Mouse (Mus musculus): Measurements from ENCODE around the gene Ssxb1.
"Not testable (repeated sequence)": the region's sequence is repeated elsewhere in the genome, so short reads cannot be mapped to it uniquely, and the experiment has no call there.

The Ssxb1 gene

DNA sequence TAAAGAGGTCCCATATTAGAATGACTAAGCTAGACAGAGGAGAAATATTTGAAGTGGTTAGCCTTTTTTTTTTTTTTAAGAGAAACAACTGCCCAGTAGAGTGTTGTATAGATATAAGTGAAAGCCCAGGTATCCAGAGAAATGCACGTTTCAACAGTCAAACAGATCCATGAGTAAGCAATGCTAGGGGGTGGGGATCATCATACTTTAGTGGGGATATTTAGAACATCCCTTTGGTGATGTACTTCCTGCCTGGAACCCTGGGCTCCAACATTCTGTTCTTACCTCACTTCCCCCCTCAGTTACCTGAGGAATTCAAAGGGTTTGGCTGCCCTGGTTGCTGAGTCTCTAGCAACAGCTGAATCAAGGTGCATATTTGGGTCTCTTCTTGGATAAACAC is at the start of gene Ssxb1:
Ssxb1 (plus strand) TSS at position 301 of the 400 bp plus-strand sequence.
- not testable (repeated sequence) for DNase-seq

DNA sequence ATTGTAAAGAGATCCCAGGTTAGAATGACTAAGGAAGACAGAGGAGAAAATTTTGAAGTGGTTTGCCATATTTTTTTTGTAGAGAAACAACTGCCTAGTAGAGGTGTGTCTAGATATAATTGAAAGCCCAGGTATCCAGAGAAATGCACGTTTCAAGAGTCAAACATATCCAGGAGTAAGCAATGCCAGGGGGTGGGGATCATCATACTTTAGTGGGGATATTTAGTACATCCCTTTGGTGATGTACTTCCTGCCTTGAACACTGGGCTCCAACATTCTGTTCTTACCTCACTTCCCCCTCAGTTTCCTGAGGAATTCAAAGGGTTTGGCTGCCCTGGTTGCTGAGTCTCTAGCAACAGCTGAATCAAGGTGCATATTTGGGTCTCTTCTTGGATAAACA is 46.4 kb upstream of the Ssxb1 start, which contains the start of gene Ssxb9:
Ssxb9 (plus strand) TSS at position 301 of the 400 bp plus-strand sequence.
- not testable (repeated sequence) for DNase-seq

DNA sequence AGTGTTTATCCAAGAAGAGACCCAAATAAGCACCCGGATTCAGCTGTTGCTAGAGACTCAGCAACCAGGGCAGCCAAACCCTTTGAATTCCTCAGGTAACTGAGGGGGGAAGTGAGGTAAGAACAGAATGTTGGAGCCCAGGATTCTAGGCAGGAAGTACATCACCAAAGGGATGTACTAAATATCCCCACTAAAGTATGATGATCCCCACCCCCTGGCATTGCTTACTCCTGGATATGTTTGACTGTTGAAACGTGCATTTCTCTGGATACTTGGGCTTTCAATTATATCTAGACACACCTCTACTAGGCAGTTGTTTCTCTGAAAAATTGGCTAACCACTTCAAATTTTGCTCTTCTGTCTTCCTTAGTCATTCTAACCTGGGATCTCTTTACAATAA is 48.5 kb downstream of the Ssxb1 start, which contains the start of gene Ssxb2:
Ssxb2 (minus strand) TSS at position 101 of the 400 bp plus-strand sequence.
- DNase-seq: not testable (repeated sequence)

Measured in spleen, adult 18-20 months (tissue).